Mouse (Mus musculus) MEL (cell line): ENCODE data around the gene Olfr1045. TPM values are rescaled to one million over a fixed set of nuclear protein-coding genes. Genes with fewer than 3 reads are reported as not detected.
"Not testable (repeated sequence)": the region's sequence is repeated elsewhere in the genome, so short reads cannot be mapped to it uniquely, and the experiment has no call there.

Experiments used
- DNase-seq: peaks from one replicate; pipeline ENCODE4 v3.0.0; 2011; ENCODE audit warnings: low read depth, low spot score
- H3K27ac ChIP-seq: 2 replicates; pipeline ENCODE4 v1.5.1; 2012; ENCODE audit warnings: low read depth, mild to moderate bottlenecking, control low read depth, low read length, moderate library complexity; ENCODE audit not compliant: control insufficient read depth
- H3K27me3 ChIP-seq, 2 experiments: fragments of 150-350 bp in 1 of 2; sonication (generic) in 1 of 2; 2 replicates each; pipeline ENCODE4 v1.6.1; 2012; ENCODE audit warnings: low read length in 2 of 2, mild to moderate bottlenecking in 2 of 2, improper control_type of control experiment in 1 of 2, moderate library complexity in 1 of 2; ENCODE audit not compliant: insufficient read depth in 2 of 2, control insufficient read depth in 1 of 2
- H3K36me3 ChIP-seq, 2 experiments: 2 replicates each; pipeline ENCODE4 v1.6.1; 2012 to 2014; ENCODE audit warnings: low read length in 2 of 2, improper control_type of control experiment in 1 of 2, inconsistent platforms in 1 of 2, mild to moderate bottlenecking in 1 of 2; ENCODE audit not compliant: insufficient read depth in 2 of 2, control insufficient read depth in 1 of 2
- H3K4me1 ChIP-seq, 2 experiments: fragments of 150-350 bp in 1 of 2; sonication (generic) in 1 of 2; 2 replicates each; pipeline ENCODE4 v1.6.1; 2012; ENCODE audit warnings: low read length in 2 of 2, improper control_type of control experiment in 1 of 2, mild to moderate bottlenecking in 1 of 2; ENCODE audit not compliant: insufficient read depth in 2 of 2, control insufficient read depth in 1 of 2
- H3K4me3 ChIP-seq, 2 experiments: fragments of 150-350 bp in 1 of 2; sonication (generic) in 1 of 2; 2 replicates each; pipeline ENCODE4 v1.5.1; 2012; ENCODE audit warnings: low read depth in 2 of 2, low read length in 2 of 2, mild to moderate bottlenecking in 2 of 2, moderate library complexity in 2 of 2, control low read depth in 1 of 2, improper control_type of control experiment in 1 of 2; ENCODE audit not compliant: control insufficient read depth in 1 of 2, insufficient read depth in 1 of 2
- H3K79me2 ChIP-seq: 2 replicates; pipeline ENCODE4 v1.6.1; 2012; ENCODE audit warnings: mild to moderate bottlenecking, low read length, moderate library complexity; ENCODE audit not compliant: control insufficient read depth, poor library complexity, insufficient read depth
- H3K9ac ChIP-seq: 2 replicates; pipeline ENCODE4 v1.6.1; 2012; ENCODE audit warnings: low read depth, mild to moderate bottlenecking, control low read depth, low read length, moderate library complexity; ENCODE audit not compliant: control insufficient read depth, poor library complexity, severe bottlenecking
- H3K9me3 ChIP-seq: fragments of 150-350 bp; sonication (generic); replicated peaks from 2 replicates; pipeline ENCODE4 v1.6.1; 2012; ENCODE audit warnings: mild to moderate bottlenecking, low read length, improper control_type of control experiment, moderate library complexity; ENCODE audit not compliant: insufficient read depth
- CHD1 ChIP-seq: IDR thresholded peaks from 2 replicates; pipeline ENCODE4 v1.6.1; 2012; ENCODE audit warnings: low read depth, mild to moderate bottlenecking, inconsistent platforms, low read length, improper control_type of control experiment
- GATA1 ChIP-seq: IDR thresholded peaks from 2 replicates; pipeline ENCODE4 v1.6.1; 2011; ENCODE audit warnings: low read depth, low read length, improper control_type of control experiment
- HCFC1 ChIP-seq: IDR thresholded peaks from 2 replicates; pipeline ENCODE4 v1.6.1; 2012; ENCODE audit warnings: low read depth, mild to moderate bottlenecking, inconsistent platforms, low read length, improper control_type of control experiment, moderate library complexity
- JUND ChIP-seq: IDR thresholded peaks from 2 replicates; pipeline ENCODE4 v1.6.1; 2011; ENCODE audit warnings: low read depth, mild to moderate bottlenecking, improper control_type of control experiment, low read length
- MYB ChIP-seq: IDR thresholded peaks from 2 replicates; pipeline ENCODE4 v1.6.1; 2011; ENCODE audit warnings: mild to moderate bottlenecking, low read depth, low read length, improper control_type of control experiment
- POLR2A ChIP-seq, 2 experiments: IDR thresholded peaks; 2 replicates each; pipeline ENCODE4 v1.6.1; 2011 to 2012; ENCODE audit warnings: low read length in 2 of 2, mild to moderate bottlenecking in 2 of 2, control low read depth in 1 of 2, improper control_type of control experiment in 1 of 2, low read depth in 1 of 2, moderate library complexity in 1 of 2; ENCODE audit not compliant: control insufficient read depth in 1 of 2, insufficient read depth in 1 of 2, poor library complexity in 1 of 2
- POLR2AphosphoS5 ChIP-seq: IDR thresholded peaks from 2 replicates; pipeline ENCODE4 v1.6.1; 2012; ENCODE audit warnings: low read depth, borderline replicate concordance, mild to moderate bottlenecking, inconsistent platforms, low read length, moderate library complexity, mixed read lengths
- RCOR1 ChIP-seq: IDR thresholded peaks from 2 replicates; pipeline ENCODE4 v1.6.1; 2012; ENCODE audit warnings: low read depth, mild to moderate bottlenecking, inconsistent platforms, low read length, improper control_type of control experiment
- SIN3A ChIP-seq: IDR thresholded peaks from 2 replicates; pipeline ENCODE4 v1.6.1; 2012; ENCODE audit warnings: low read length, improper control_type of control experiment, inconsistent platforms
- TAL1 ChIP-seq: IDR thresholded peaks from 2 replicates; pipeline ENCODE4 v1.6.1; 2012; ENCODE audit warnings: mild to moderate bottlenecking, inconsistent platforms, low read length, moderate library complexity, mixed read lengths
- TBP ChIP-seq: IDR thresholded peaks from 2 replicates; pipeline ENCODE4 v1.8.0; 2011; ENCODE audit warnings: low read depth, low read length, improper control_type of control experiment
- USF1 ChIP-seq: IDR thresholded peaks from 2 replicates; pipeline ENCODE4 v1.6.1; 2014; ENCODE audit warnings: low read depth, mild to moderate bottlenecking, inconsistent platforms, low read length, improper control_type of control experiment, moderate library complexity
- USF2 ChIP-seq, 2 experiments: IDR thresholded peaks; 2 replicates each; pipeline ENCODE4 v1.6.1; 2011 to 2012; ENCODE audit warnings: improper control_type of control experiment in 2 of 2, low read length in 2 of 2, borderline replicate concordance in 1 of 2, inconsistent platforms in 1 of 2, low read depth in 1 of 2, mild to moderate bottlenecking in 1 of 2; ENCODE audit not compliant: insufficient read depth in 1 of 2
- ZMIZ1 ChIP-seq: IDR thresholded peaks from 2 replicates; pipeline ENCODE4 v1.6.1; 2012; ENCODE audit warnings: low read depth, mild to moderate bottlenecking, inconsistent platforms, low read length, improper control_type of control experiment, moderate library complexity
- polyA plus RNA-seq, 2 experiments: library from polyadenylated mRNA; stranded (reverse) in 1 of 2; unstranded in 1 of 2; fragments of >175 nt in 1 of 2; fragments of >200 nt in 1 of 2; gene quantifications; 2 replicates each; pipeline versions ENCODE4 v1.2.1 to v1.2.4; 2012; ENCODE audit warnings: low replicate concordance in 2 of 2, low read depth in 1 of 2; ENCODE audit not compliant: insufficient read length in 2 of 2, insufficient read depth in 1 of 2, missing spikeins in 1 of 2
- total RNA-seq: library from RNA; depleted of rRNA; stranded (reverse); fragments of 300-350 nt; gene quantifications from 2 replicates; pipeline ENCODE4 v1.2.3, GENCODE M21; 2012

The Olfr1045 gene
- total and polyA plus RNA-seq, 3 experiments = not detected

GRCm38 (mm10) chr2:86177720-86178119, 25.1 kb downstream of the Olfr1045 start, which contains the start of gene Olfr1044:
Gene Olfr1044, minus strand, starts transcription at chr2:86177820.
- no peak within 1 kb of the TSS for H3K4me3 ChIP-seq
- H3K79me2 ChIP-seq = no peaks in the 10 kb centered on the region
- no peaks in the 10 kb centered on the region for H3K9me3 ChIP-seq
- TF ChIP-seq HCFC1 (no peak), POLR2AphosphoS5 (no peak), GATA1 (no peak), CHD1 (no peak), JUND (no peak)
- TF ChIP-seq, all 39 proteins: peak for 0
- H3K4me1 ChIP-seq = no peaks in the 10 kb centered on the region
- no peaks in the 10 kb centered on the region for H3K27me3 ChIP-seq
- H3K9ac ChIP-seq = no peak within 1 kb of the TSS
- H3K27ac ChIP-seq = no peak within 1 kb of the TSS
- DNase-seq = no peak
- H3K36me3 ChIP-seq = no peaks in the 10 kb centered on the region

- not testable (repeated sequence) for H3K4me1 ChIP-seq, H3K27me3 ChIP-seq, H3K9ac ChIP-seq
- 0 out of 2 replicates have a peak, but pooled peaks have one; percentile 14 for TF ChIP-seq GATA1
- TF ChIP-seq, all 39 proteins: peak for 1; not testable (repeated sequence) for 38
- H3K79me2 ChIP-seq, H3K36me3 ChIP-seq, H3K27ac ChIP-seq, H3K9me3 ChIP-seq, H3K4me3 ChIP-seq: not testable (repeated sequence)
- peak; percentile 47 for DNase-seq
Measured at GRCm38 (mm10) chr2:86175422-86175821, 27.4 kb downstream of the Olfr1045 start.

DNA sequence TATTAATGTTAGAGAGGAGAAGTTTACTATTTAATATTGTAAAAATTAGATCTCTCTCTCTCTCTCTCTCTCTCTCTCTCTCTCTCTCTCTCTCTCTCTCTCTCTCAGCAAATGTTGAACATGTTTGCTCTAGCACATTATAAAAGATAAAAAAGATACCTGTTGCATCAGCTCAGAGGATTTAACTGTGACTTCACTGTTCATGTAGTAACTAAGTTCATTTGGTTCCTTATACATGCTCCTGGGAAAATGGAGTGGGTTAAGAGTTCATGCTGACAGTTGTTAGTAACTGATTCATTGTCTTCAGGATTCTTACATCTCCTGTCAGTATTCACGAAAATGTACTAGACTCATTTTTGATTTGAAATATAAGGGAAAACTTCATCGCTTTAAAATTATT, 35.4 kb downstream of the Olfr1045 start, which contains the start of gene Olfr1043:
Gene Olfr1043 (minus strand): TSS at position 101 of the 400 bp plus-strand sequence.
- Histone ChIP-seq H3K27me3 (no peaks in the 10 kb centered on the region), H3K4me3 (no peak within 1 kb of the TSS)
- TF ChIP-seq POLR2A (IDR thresholded peaks at IDR 0.05; ENCODE audit: control insufficient read depth in 1 of 2, insufficient read depth in 1 of 2, low read depth in 1 of 2, low read length in 2 of 2, poor library complexity in 1 of 2) (no peak), USF1 (no peak), TBP (no peak), SIN3A (no peak), ZMIZ1 (no peak), POLR2AphosphoS5 (no peak), RCOR1 (no peak), TAL1 (no peak), USF2 (IDR thresholded peaks at IDR 0.05; ENCODE audit: borderline replicate concordance in 1 of 2, insufficient read depth in 1 of 2, low read depth in 1 of 2, low read length in 2 of 2) (no peak), MYB (no peak)

More for the DNA sequence above, 35.4 kb downstream of the Olfr1045 start, which contains the start of gene Olfr1043:
- Histone ChIP-seq H3K4me1 (no peaks in the 10 kb centered on the region), H3K36me3 (no peaks in the 10 kb centered on the region), H3K27ac (no peak within 1 kb of the TSS), H3K79me2 (no peaks in the 10 kb centered on the region), H3K9me3 (no peaks in the 10 kb centered on the region), H3K9ac (no peak within 1 kb of the TSS)
- DNase-seq = no peak
